Comparison of ENCODE assay signal across 23 mouse cellular contexts in the genomic region with DNA sequence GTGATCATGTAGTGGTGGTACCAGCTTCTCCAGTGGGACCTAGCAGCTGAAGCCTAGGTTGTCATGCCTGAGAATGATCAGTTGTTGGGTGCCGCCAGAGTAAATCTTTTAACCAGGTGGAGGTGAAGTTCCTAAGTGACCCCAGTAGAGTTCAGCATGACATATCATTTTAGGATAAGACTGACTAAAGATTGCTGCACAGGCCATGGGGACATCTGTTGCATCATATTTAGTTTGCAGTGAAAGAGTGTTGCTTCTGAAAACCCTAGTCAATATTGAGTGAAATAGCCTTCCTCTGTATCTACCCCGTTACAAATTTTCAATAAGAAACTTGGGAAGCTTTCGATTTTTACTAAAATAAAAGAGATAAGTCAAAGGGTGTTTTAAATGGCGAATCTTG.
DNase-seq lines count a peak whose midpoint lies in the region; ATAC-seq and TF ChIP-seq lines count a peak whose summit lies in the region.
"Had no signal": no experiment of that assay in that cellular context is flagged by ENCODE, and none has a peak within 500 bp of the region (broad histone marks: within the 10 kb centered on the region; RNA-seq: fewer than 3 reads in every experiment).

No protein-coding gene starts in this region.

- H3K4me3 ChIP-seq in liver, embryonic 14.5 days (ENCODE audit: insufficient read depth in 1 of 2, low read depth in 2 of 2, low read length in 2 of 2) = no peak overlapping the region
- H3K4me3 ChIP-seq in forebrain, embryonic 13.5 days = no peak overlapping the region
- H3K4me3 ChIP-seq: erythroblast, embryonic 14.5 days; forebrain, embryonic 15.5 days; heart, embryonic 13.5 days; left cerebral cortex, adult 2 months; limb, embryonic 10.5 days had no signal

- no peak overlapping the region for H3K4me2 ChIP-seq in liver, embryonic 14.5 days (ENCODE audit: low read depth)
- no peak overlapping the region for H3K4me2 ChIP-seq in forebrain, embryonic 13.5 days
- H3K4me2 ChIP-seq: forebrain, embryonic 15.5 days; heart, embryonic 13.5 days; midbrain, embryonic 11.5 days had no signal

- 79% methylated on average over 4 of the region's 4 CpGs for WGBS in liver, embryonic 14.5 days (ENCODE audit: insufficient replicate concordance)
- WGBS in forebrain, embryonic 13.5 days = 95% methylated on average over 4 of the region's 4 CpGs

- H3K9ac ChIP-seq in liver, embryonic 14.5 days (replicated peaks) = no peak overlapping the region
- H3K9ac ChIP-seq in forebrain, embryonic 13.5 days = no peak overlapping the region
- H3K9ac ChIP-seq: forebrain, embryonic 15.5 days; heart, embryonic 13.5 days had no signal

- intact Hi-C loops in heart, postnatal 36 days (cut with DNase I) = loop anchor here (5.0 kb wide), 1 partner anchor 33 kb away; no protein-coding TSS in a partner anchor

- ATAC-seq in liver, embryonic 14.5 days (ENCODE audit: insufficient read depth) = peak; percentile 23; the same call in 1 of the 2 replicates
- ATAC-seq in granulocyte monocyte progenitor cell, adult 5-6 weeks (replicated peaks; ENCODE audit: poor library complexity, severe bottlenecking) = peak; percentile 36; the same call in 1 of the 2 replicates
- ATAC-seq in forebrain, embryonic 13.5 days = no peak
- ATAC-seq: forebrain, embryonic 15.5 days had no signal

- TF ChIP-seq CTCF in liver, embryonic 14.5 days (IDR thresholded peaks at IDR 0.05; ENCODE audit: low read depth) = no peak

- peak; percentile 87 for DNase-seq in heart, adult 11 months
- DNase-seq in heart, postnatal 36 days = no peak
- no peak for DNase-seq in liver, embryonic 14.5 days (ENCODE audit: low read depth in 3 of 3, low spot score in 3 of 3)
- DNase-seq in liver = no peak
- peak; percentile 29 for DNase-seq in 416B (ENCODE audit: low read depth)
- no peak for DNase-seq in left cerebral cortex, adult 11 months (ENCODE audit: low spot score)
- DNase-seq: adrenal gland, postnatal 25 days; cerebellum, adult 9-10 months; kidney, adult 11 months; kidney, postnatal 10 days; lung, postnatal 10 days; retina, postnatal 1 day; right cerebral cortex, postnatal 4 days; thymus, postnatal 14 days had no signal

- TF ChIP-seq EP300 in liver, embryonic 14.5 days (IDR thresholded peaks at IDR 0.05; ENCODE audit: low read depth) = no peak

- peaks cover 6 to 20% of the 10 kb centered on the region in 2 experiments; a peak in 3 of 4 replicates for H3K4me1 ChIP-seq in liver, embryonic 14.5 days (replicated peaks; ENCODE audit: control insufficient read depth in 2 of 2, insufficient read depth in 2 of 2, low read length in 1 of 2)
- H3K4me1 ChIP-seq in forebrain, embryonic 13.5 days = peaks cover 29% of the 10 kb centered on the region
- H3K4me1 ChIP-seq: limb, embryonic 10.5 days had no signal

- H3K27ac ChIP-seq in liver, embryonic 14.5 days = no peak overlapping the region
- H3K27ac ChIP-seq in forebrain, embryonic 13.5 days = no peak overlapping the region
- H3K27ac ChIP-seq: left cerebral cortex, adult 2 months; limb, embryonic 10.5 days had no signal

- H3K36me3 ChIP-seq in liver, embryonic 14.5 days (replicated peaks; ENCODE audit: control insufficient read depth, insufficient read depth, low read depth) = no peaks in the 10 kb centered on the region
- H3K36me3 ChIP-seq in forebrain, embryonic 13.5 days (ENCODE audit: poor library complexity, severe bottlenecking) = no peaks in the 10 kb centered on the region
- H3K36me3 ChIP-seq: forebrain, embryonic 15.5 days; heart, embryonic 13.5 days; limb, embryonic 10.5 days had no signal

- H3K9me3 ChIP-seq in liver, embryonic 14.5 days (ENCODE audit: control insufficient read depth, low read length) = no peaks in the 10 kb centered on the region
- no peaks in the 10 kb centered on the region for H3K9me3 ChIP-seq in forebrain, embryonic 13.5 days (replicated peaks)
- H3K9me3 ChIP-seq: forebrain, embryonic 15.5 days; heart, embryonic 13.5 days; limb, embryonic 10.5 days had no signal

- no peaks in the 10 kb centered on the region for H3K27me3 ChIP-seq in liver, embryonic 14.5 days (ENCODE audit: control insufficient read depth, insufficient read depth, low read length)
- H3K27me3 ChIP-seq in forebrain, embryonic 13.5 days = no peaks in the 10 kb centered on the region
- H3K27me3 ChIP-seq: CH12.LX; forebrain, embryonic 15.5 days; heart, embryonic 13.5 days had no signal

Comparison
In these comparisons a context has a peak if more than half of its experiments do, and no peak if none do; other contexts are left out.
1. DNase-seq: peak in heart, adult 11 months (single experiment) and 416B (single experiment); none in heart, postnatal 36 days (0 of 2), liver, embryonic 14.5 days (0 of 3), liver (single experiment) and left cerebral cortex, adult 11 months (single experiment).